Mouse (Mus musculus) liver, embryonic 13.5 days (tissue): Measurements from ENCODE around the gene Selenos. TPM values are rescaled to one million over a fixed set of nuclear protein-coding genes. Genes with fewer than 3 reads are reported as not detected.

ENCODE experiments used
- ATAC-seq: fragments of 200-750 bp; cut with Nextera tagmentation; 2 replicates; pipeline ENCODE4 v1.8.0; 2017; ENCODE audit warnings: low read depth, mild to moderate bottlenecking, moderate number of reproducible peaks, moderate library complexity
- DNase-seq: peaks from one replicate; pipeline ENCODE4 v3.0.0; 2022
- H3K27ac ChIP-seq: fragments of 300-500 bp; sonication (generic); 2 replicates; pipeline ENCODE4 v1.5.1; 2015; ENCODE audit warnings: moderate library complexity, mild to moderate bottlenecking, inconsistent platforms
- H3K27me3 ChIP-seq: fragments of 300-500 bp; sonication (generic); 2 replicates; pipeline ENCODE4 v1.6.1; 2015; ENCODE audit warnings: mild to moderate bottlenecking, inconsistent platforms
- H3K36me3 ChIP-seq: fragments of 300-500 bp; sonication (generic); 2 replicates; pipeline ENCODE4 v1.6.1; 2015; ENCODE audit warnings: mild to moderate bottlenecking, inconsistent platforms
- H3K4me1 ChIP-seq: fragments of 300-500 bp; sonication (generic); replicated peaks from 2 replicates; pipeline ENCODE4 v1.6.1; 2015; ENCODE audit warnings: inconsistent platforms
- H3K4me2 ChIP-seq: fragments of 300-500 bp; sonication (generic); 2 replicates; pipeline ENCODE4 v1.6.1; 2015; ENCODE audit warnings: inconsistent platforms, mild to moderate bottlenecking, moderate library complexity
- H3K4me3 ChIP-seq: fragments of 300-500 bp; sonication (generic); replicated peaks from 2 replicates; pipeline ENCODE4 v1.5.1; 2015; ENCODE audit warnings: mild to moderate bottlenecking, inconsistent platforms
- H3K9ac ChIP-seq: fragments of 300-500 bp; sonication (generic); 2 replicates; pipeline ENCODE4 v1.6.1; 2015; ENCODE audit warnings: mild to moderate bottlenecking, inconsistent platforms
- H3K9me3 ChIP-seq: fragments of 300-500 bp; sonication (generic); replicated peaks from 2 replicates; pipeline ENCODE4 v1.6.1; 2016; ENCODE audit warnings: inconsistent platforms
- WGBS: fragments of 180-500 bp; shearing (Covaris S2); methylation state at CpG from one replicate; pipeline ENCODE4 v1.1.7; 2015; ENCODE audit not compliant: insufficient replicate concordance; 5-methylcytosine and 5-hydroxymethylcytosine counted together
- polyA plus RNA-seq: library from polyadenylated mRNA; unstranded; fragments of >200 nt; fragmentation: Nextera tagmentation; extraction: Ambion mirVana; gene quantifications from 2 replicates; pipeline ENCODE4 v1.2.1, GENCODE M21; 2015

Gene Selenos
- polyA plus RNA-seq, 1 experiment from 2014 or later = 64.6 TPM

DNA sequence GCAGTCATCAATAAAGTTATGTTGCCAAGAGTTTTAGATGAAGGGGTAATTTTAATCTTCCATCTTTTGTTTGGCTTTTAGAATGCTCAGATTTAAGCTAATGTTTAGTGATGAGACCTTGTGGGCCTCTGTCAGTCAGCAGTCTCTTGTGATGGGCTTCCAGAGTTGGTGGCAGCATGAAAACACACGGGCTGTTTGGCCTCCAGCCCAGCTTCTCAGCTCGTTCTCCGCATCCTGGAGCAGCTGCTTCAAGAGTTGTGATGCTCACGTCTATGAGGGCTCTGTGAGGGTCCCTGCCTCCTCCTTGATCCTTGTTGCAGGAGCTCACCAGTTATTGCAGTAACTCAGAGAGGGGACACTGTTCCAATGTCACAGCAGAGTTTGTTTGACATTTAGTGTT, 58.9 kb downstream of the Selenos start:
- Histone ChIP-seq H3K27ac (no peak overlapping the region), H3K27me3 (no peaks in the 10 kb centered on the region), H3K4me2 (no peak overlapping the region), H3K4me3 (no peak overlapping the region), H3K36me3 (peaks cover 19% of the 10 kb centered on the region), H3K4me1 (peaks cover 68% of the 10 kb centered on the region), H3K9ac (no peak overlapping the region), H3K9me3 (no peaks in the 10 kb centered on the region)
- 63% methylated on average over 4 of the region's 4 CpGs for WGBS
- ATAC-seq = no peak
- no peak for DNase-seq

DNA sequence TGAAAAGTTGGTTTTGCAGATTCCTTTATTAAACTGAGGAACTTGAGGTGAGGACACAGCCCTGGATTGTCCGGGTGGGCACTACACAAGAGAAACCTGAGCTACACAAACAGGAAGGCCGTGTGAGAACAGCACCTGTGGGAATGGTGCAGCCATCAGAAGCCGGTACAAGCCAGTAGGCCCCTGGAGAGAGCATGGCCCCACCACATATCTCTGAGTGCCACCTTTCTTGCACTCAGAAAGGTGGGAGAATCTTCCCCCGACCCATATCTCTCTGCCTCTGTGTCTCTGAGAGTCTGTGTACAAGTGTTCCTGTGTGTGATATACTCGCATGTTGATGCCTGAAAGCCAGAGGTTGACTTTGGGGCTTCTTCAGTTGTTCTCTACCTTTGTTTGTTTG, 59.4 kb downstream of the Selenos start:
- Histone ChIP-seq H3K4me3 (no peak overlapping the region), H3K4me1 (peaks cover 73% of the 10 kb centered on the region), H3K27ac (peak overlapping the region; percentile 8; the same call in 1 of the 2 replicates), H3K9ac (no peak overlapping the region; the same call in 1 of the 2 replicates), H3K27me3 (no peaks in the 10 kb centered on the region), H3K4me2 (no peak overlapping the region), H3K36me3 (peaks cover 19% of the 10 kb centered on the region), H3K9me3 (no peaks in the 10 kb centered on the region)
- WGBS = 47% methylated on average over 5 of the region's 5 CpGs
- DNase-seq = no peak
- ATAC-seq = peak; percentile 67

Other genes with a start within 250 kb of the Selenos start
- 0.51 and 0.63 TPM in 2 replicates for gene Pcsk6, start 217.9 kb upstream of the Selenos start, polyA plus RNA-seq
- gene Gm45213, start 36.0 kb upstream of the Selenos start, polyA plus RNA-seq = not detected in 2 replicates
- 140 and 149 TPM in 2 replicates for gene Snrpa1, start 20.6 kb upstream of the Selenos start, polyA plus RNA-seq
- gene Chsy1, start 29.9 kb downstream of the Selenos start, polyA plus RNA-seq = 9.8 and 10.1 TPM in 2 replicates